Mouse (Mus musculus) liver, embryonic 14.5 days (tissue): ENCODE data around the gene Awat2.

ENCODE experiments used
- CTCF ChIP-seq: IDR thresholded peaks from 2 replicates; pipeline ENCODE4 v1.5.1; 2016; ENCODE audit warnings: antibody characterized with exemption, low read depth, control low read depth
- EP300 ChIP-seq: IDR thresholded peaks from 2 replicates; pipeline ENCODE4 v1.6.1; 2016; ENCODE audit warnings: antibody characterized with exemption, low read depth

- TF ChIP-seq CTCF (no peak), EP300 (no peak)
Observed at GRCm38 (mm10) chrX:100432311-100432710, 10.2 kb downstream of the Awat2 start.
